Mouse (Mus musculus) heart, embryonic 14.5 days (tissue): Measurements from ENCODE around the gene Polr2g. TPM values are rescaled to one million over a fixed set of nuclear protein-coding genes. Genes with fewer than 3 reads are reported as not detected.

Experiments
- ATAC-seq: fragments of 200-750 bp; cut with Nextera tagmentation; 2 replicates; pipeline ENCODE4 v1.8.0; 2017; ENCODE audit warnings: low read depth, moderate TSS enrichment; ENCODE audit not compliant: insufficient number of reproducible peaks, insufficient read depth, low FRiP score
- H3K27ac ChIP-seq, 2 experiments: fragments of 200-500 bp in 1 of 2; fragments of 300-500 bp in 1 of 2; sonication (generic) in 1 of 2; replicated peaks in 1 of 2; 2 replicates each; pipeline ENCODE4 v1.5.1; 2012 to 2014; ENCODE audit warnings: low read depth in 2 of 2, low read length in 2 of 2, control low read depth in 1 of 2, mild to moderate bottlenecking in 1 of 2, mixed read lengths in 1 of 2; ENCODE audit not compliant: control insufficient read depth in 1 of 2, insufficient read depth in 1 of 2
- H3K27me3 ChIP-seq: fragments of 300-500 bp; sonication (generic); 2 replicates; pipeline ENCODE4 v1.6.1; 2014; ENCODE audit warnings: mild to moderate bottlenecking, low read length, control low read depth; ENCODE audit not compliant: control insufficient read depth, insufficient read depth
- H3K36me3 ChIP-seq: fragments of 300-500 bp; sonication (generic); 2 replicates; pipeline ENCODE4 v1.6.1; 2014; ENCODE audit warnings: mild to moderate bottlenecking, control low read depth, low read length, mixed read lengths; ENCODE audit not compliant: control insufficient read depth, insufficient read depth
- H3K4me1 ChIP-seq, 2 experiments: fragments of 200-500 bp in 1 of 2; fragments of 300-500 bp in 1 of 2; sonication (generic) in 1 of 2; 2 replicates each; pipeline ENCODE4 v1.6.1; 2012 to 2014; ENCODE audit warnings: low read length in 2 of 2, control low read depth in 1 of 2, mixed read lengths in 1 of 2; ENCODE audit not compliant: control insufficient read depth in 2 of 2, insufficient read depth in 2 of 2
- H3K4me2 ChIP-seq: fragments of 300-500 bp; sonication (generic); 2 replicates; pipeline ENCODE4 v1.6.1; 2014; ENCODE audit warnings: mild to moderate bottlenecking, low read length
- H3K4me3 ChIP-seq, 2 experiments: fragments of 200-500 bp in 1 of 2; fragments of 300-500 bp in 1 of 2; sonication (generic) in 1 of 2; 2 replicates each; pipeline ENCODE4 v1.5.1; 2012 to 2014; ENCODE audit warnings: low read length in 2 of 2, mild to moderate bottlenecking in 2 of 2, control low read depth in 1 of 2, low read depth in 1 of 2, moderate library complexity in 1 of 2; ENCODE audit not compliant: control insufficient read depth in 1 of 2, insufficient read depth in 1 of 2
- H3K9ac ChIP-seq: fragments of 300-500 bp; sonication (generic); 2 replicates; pipeline ENCODE4 v1.6.1; 2014; ENCODE audit warnings: mild to moderate bottlenecking, low read length
- H3K9me3 ChIP-seq: fragments of 300-500 bp; sonication (generic); 2 replicates; pipeline ENCODE4 v1.6.1; 2016; ENCODE audit warnings: low read length, control low read depth; ENCODE audit not compliant: control insufficient read depth
- whole genome bisulfite sequencing: fragments of 180-500 bp; shearing (Covaris S2); extraction: QIAGEN DNeasy Blood & Tissue Kit; methylation state at CpG from one replicate; pipeline ENCODE4 v1.1.7; 2014; 5-methylcytosine and 5-hydroxymethylcytosine counted together
- polyA plus RNA-seq: library from polyadenylated mRNA; unstranded; fragments of >200 nt; fragmentation: Nextera tagmentation; extraction: Ambion mirVana; gene quantifications from 2 replicates; pipeline ENCODE4 v1.2.1, GENCODE M21; 2014

Gene Polr2g
- polyA plus RNA-seq, 1 experiment from 2014 or later = 146 TPM

DNA sequence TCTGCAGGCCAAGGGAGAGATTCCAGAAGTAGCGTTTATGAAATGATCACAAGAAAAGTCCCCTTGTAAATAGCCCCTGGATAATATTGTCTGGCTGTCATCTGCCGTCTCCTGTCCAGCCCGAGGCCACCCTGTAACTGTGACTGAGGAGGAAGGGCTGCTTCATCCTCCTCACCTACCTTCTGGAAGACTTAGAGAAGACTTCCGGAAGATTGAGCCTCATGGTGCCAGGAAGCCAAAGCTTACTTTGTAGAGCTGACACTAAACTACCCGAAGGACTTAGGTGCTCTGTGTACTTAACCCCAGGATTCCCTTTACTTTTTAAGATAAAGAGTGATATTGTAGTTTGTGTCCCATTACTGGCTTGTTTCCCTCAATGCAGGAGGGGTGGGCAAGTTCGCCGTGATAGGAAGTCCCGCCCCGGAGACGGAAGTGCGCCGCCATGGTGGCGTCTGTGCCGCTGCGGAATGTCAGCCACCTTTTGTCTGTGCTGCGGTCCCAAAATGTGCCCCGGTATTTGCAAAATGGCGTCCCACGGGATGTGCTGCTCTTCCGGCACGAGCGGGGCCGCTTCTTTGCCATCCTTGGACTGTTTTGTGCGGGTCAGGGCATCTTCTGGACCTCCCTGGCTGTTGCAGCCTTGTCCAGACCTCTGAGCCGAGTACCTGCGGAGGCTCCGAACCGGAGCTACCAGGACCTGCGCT, 27.7 kb downstream of the Polr2g start, which contains the start of gene Tmem223:
Gene Tmem223, plus strand, starts transcription at position 430 of the 704 bp plus-strand sequence.
- Histone ChIP-seq H3K9ac (peak within 1 kb of the TSS; percentile 98), H3K4me1 (peaks cover 12 to 23% of the 10 kb centered on the region in 2 experiments), H3K27ac (peak within 1 kb of the TSS; percentile 89 to 92), H3K4me2 (peak within 1 kb of the TSS; percentile 74), H3K9me3 (no peaks in the 10 kb centered on the region), H3K27me3 (no peaks in the 10 kb centered on the region), H3K4me3 (peak within 1 kb of the TSS; percentile 84 to 91), H3K36me3 (peaks cover 67% of the 10 kb centered on the region)
- 20% methylated on average over 29 of the region's 29 CpGs for WGBS
- ATAC-seq = peak; percentile 10; the same call in 1 of the 2 replicates

DNA sequence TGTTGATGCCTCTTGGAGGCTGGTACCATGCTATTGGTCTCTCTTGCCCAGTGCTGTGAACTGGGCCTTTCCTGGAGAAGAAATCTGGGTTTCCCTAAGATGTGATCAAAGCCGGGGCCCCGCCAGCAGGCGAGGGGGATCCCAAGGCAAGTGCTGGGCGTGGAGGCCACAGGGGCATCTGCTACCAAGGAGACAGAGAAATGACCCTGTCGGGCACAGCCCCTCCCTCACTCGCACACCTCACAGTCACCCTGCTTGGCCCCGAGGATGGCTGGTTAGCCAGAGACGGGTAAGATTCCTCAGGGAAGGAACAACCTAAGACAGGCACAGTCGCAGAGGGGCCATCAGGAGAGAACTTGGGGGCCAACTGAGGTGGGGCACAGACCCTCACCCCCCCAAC, 32.8 kb downstream of the Polr2g start:
- 98% methylated on average over 9 of the region's 9 CpGs for WGBS

DNA sequence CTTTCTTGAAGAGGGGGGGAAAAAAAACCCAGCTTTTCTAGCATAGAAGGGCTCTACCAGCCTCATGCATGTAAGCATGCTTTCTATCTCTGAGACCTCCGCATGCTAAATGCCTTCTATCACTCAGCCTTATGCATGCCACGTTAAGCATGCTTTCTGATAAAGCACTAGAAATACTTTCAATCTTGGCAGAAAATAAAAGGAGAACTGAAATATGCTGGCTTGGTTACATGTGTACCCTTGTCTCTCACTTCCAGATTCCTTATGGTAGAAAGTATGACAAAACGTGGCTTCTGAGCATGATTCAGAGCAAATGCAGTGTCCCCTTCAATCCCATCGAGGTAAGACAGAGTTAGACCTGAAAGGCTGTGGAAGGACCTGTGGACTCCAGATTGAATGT, 35.1 kb downstream of the Polr2g start:
- Histone ChIP-seq H3K9me3 (peaks cover 8% of the 10 kb centered on the region; the same call in 1 of the 2 replicates), H3K4me2 (no peak overlapping the region), H3K36me3 (peaks cover 63% of the 10 kb centered on the region), H3K4me1 (peaks cover 0 to 5% of the 10 kb centered on the region in 2 experiments; a peak in 2 of 4 replicates), H3K27me3 (no peaks in the 10 kb centered on the region), H3K27ac (no peak overlapping the region), H3K4me3 (no peak overlapping the region), H3K9ac (no peak overlapping the region)
- no peak for ATAC-seq
- WGBS = 67% methylated on average over 4 of the region's 4 CpGs

More for the DNA sequence above, 32.8 kb downstream of the Polr2g start:
- peaks cover 85% of the 10 kb centered on the region for H3K36me3 ChIP-seq
- no peak for ATAC-seq
- H3K4me3 ChIP-seq = no peak overlapping the region
- H3K9ac ChIP-seq = no peak overlapping the region
- H3K27ac ChIP-seq = no peak overlapping the region
- H3K27me3 ChIP-seq = no peaks in the 10 kb centered on the region
- no peak overlapping the region for H3K4me2 ChIP-seq
- H3K4me1 ChIP-seq = peaks cover 0 to 2% of the 10 kb centered on the region in 2 experiments; a peak in 1 of 4 replicates
- H3K9me3 ChIP-seq = peaks cover 8% of the 10 kb centered on the region; the same call in 1 of the 2 replicates

DNA sequence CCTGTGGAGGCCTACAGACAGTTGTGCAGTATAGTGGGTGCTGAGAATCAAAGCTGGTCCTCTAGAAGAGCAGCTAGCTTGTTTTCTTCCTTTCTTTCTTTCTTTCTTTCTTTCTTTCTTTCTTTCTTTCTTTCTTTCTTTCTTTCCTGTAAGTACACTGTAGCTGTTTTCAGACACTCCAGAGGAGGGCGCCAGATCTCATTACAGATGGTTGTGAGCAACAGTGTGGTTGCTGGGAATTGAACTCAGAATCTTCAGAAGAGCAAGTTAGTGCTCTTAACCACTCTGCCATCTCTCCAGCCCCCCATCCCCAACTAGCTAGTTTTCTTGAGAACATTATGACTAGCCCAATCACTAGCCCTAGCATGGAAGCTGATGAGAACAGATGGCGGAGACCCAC, 37.6 kb downstream of the Polr2g start:
- peaks cover 8% of the 10 kb centered on the region; the same call in 1 of the 2 replicates for H3K9me3 ChIP-seq
- H3K27ac ChIP-seq = no peak overlapping the region
- H3K4me2 ChIP-seq = no peak overlapping the region
- 90% methylated on average over 2 of the region's 2 CpGs for WGBS
- peaks cover 38% of the 10 kb centered on the region for H3K36me3 ChIP-seq
- no peak overlapping the region for H3K4me3 ChIP-seq
- H3K27me3 ChIP-seq = no peaks in the 10 kb centered on the region
- H3K9ac ChIP-seq = no peak overlapping the region
- peaks cover 0 to 16% of the 10 kb centered on the region in 2 experiments; a peak in 2 of 4 replicates for H3K4me1 ChIP-seq
- ATAC-seq = no peak

DNA sequence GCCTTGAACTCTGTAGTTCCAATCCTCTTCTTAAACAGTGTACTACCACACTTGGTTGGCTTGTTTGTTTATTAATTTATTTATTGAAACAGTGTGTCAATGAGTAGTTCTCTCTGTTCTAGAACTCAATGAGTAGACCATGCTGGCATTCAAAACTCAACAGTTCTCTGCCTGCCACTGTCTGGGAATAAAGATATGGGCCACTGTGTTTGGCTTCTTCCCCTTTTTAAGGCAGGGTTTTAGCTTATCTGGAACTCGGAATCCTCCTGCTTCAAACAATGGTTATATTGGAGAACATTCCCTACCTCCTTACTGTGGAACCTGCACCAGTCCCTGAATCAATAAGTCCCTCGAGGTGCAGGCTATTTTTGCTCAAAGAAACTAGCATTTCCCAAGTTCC, 39.5 kb downstream of the Polr2g start:
- no peak for ATAC-seq
- Histone ChIP-seq H3K36me3 (peaks cover 38% of the 10 kb centered on the region), H3K27ac (no peak overlapping the region), H3K27me3 (no peaks in the 10 kb centered on the region), H3K9ac (no peak overlapping the region), H3K4me1 (peaks cover 0 to 19% of the 10 kb centered on the region in 2 experiments; a peak in 2 of 4 replicates), H3K9me3 (no peaks in the 10 kb centered on the region), H3K4me3 (no peak overlapping the region), H3K4me2 (no peak overlapping the region)
- WGBS = 65% methylated on average over 2 of the region's 2 CpGs

DNA sequence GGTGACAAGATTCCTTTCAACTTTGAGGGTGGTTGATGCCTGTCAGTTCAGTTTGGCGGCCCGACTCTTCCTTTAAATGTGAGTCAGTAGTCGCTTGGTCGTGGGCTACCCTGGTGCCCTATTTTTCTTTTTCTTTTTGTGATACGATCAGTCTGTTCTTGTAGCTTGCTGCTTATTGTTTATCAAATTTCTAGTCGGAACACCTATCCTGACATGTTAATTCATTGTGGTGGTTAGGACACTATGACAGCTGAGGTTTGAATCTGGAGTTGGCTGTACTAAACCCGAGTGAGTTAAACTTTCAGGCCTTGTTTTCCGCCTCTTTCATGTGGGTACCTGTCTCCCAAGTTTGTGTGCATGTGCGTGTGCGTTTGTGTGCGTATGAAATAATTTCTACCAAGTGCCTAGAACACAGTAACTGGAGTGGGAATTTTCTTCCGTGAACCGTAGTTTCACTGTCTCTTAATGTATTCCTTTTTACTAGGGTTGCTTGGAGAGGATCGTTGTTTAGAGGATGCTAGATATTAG, 40.8 kb downstream of the Polr2g start:
- Histone ChIP-seq H3K36me3 (peaks cover 38% of the 10 kb centered on the region), H3K27me3 (no peaks in the 10 kb centered on the region), H3K9me3 (no peaks in the 10 kb centered on the region), H3K27ac (peak overlapping the region; percentile 87 to 88; a peak in 3 of 4 replicates), H3K4me1 (peaks cover 0 to 19% of the 10 kb centered on the region in 2 experiments; a peak in 2 of 4 replicates), H3K4me2 (peak overlapping the region; percentile 90), H3K9ac (peak overlapping the region; percentile 89), H3K4me3 (peak overlapping the region; percentile 91 to 96)
- ATAC-seq = no peak
- 2% methylated on average over 14 of the region's 14 CpGs for WGBS

DNA sequence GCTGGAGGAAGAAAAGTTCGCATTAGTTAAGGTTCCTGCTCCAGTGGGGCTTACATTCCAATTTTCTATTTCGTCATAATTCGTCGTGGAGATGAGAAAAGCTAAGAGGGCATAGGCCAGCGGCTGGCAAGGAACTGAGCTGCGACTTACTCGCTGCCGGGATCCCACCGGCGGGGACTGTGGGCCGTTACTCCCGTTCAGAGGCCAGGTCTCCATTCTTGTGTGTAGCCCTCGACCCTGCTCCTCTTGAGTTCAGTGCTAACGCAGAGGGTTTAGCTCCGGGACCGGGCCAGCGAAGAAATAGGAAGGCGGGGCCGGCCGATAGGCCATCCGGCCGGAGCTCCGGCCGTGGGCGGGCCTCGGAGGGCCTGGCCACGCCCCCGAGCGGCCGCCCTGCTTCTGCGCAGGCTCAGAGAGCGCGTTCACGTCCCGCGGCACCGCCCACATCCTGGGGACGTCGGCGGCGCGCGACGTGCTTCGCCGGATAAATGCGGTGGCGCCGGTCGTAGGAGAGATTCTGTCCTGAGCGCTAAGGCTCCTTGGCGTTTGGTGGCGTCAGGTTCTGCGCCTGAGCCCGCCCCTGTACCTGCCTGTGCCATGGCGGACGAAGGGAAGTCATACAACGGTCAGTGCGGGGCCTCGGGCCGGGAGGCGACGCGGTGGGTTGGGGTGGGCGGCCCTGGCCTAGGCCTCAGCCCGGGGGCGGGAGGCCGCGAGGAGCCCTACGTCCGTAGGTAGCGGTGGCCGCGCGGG, 41.6 kb downstream of the Polr2g start, which contains the start of gene Nxf1:
Gene Nxf1, plus strand, starts transcription at position 439 of the 753 bp plus-strand sequence.
- Histone ChIP-seq H3K4me1 (peaks cover 0 to 19% of the 10 kb centered on the region in 2 experiments; a peak in 2 of 4 replicates), H3K4me3 (peak within 1 kb of the TSS; percentile 91 to 96), H3K9ac (peak within 1 kb of the TSS; percentile 89), H3K27ac (peak within 1 kb of the TSS; percentile 88 to 90), H3K36me3 (peaks cover 40% of the 10 kb centered on the region), H3K4me2 (peak within 1 kb of the TSS; percentile 90), H3K9me3 (no peaks in the 10 kb centered on the region), H3K27me3 (no peaks in the 10 kb centered on the region)
- peak; percentile 94 for ATAC-seq
- under 1% methylated on average over 75 of the region's 75 CpGs for WGBS
